Mouse (Mus musculus): ENCODE results near the gene Lix1l.

Gene Lix1l

DNA sequence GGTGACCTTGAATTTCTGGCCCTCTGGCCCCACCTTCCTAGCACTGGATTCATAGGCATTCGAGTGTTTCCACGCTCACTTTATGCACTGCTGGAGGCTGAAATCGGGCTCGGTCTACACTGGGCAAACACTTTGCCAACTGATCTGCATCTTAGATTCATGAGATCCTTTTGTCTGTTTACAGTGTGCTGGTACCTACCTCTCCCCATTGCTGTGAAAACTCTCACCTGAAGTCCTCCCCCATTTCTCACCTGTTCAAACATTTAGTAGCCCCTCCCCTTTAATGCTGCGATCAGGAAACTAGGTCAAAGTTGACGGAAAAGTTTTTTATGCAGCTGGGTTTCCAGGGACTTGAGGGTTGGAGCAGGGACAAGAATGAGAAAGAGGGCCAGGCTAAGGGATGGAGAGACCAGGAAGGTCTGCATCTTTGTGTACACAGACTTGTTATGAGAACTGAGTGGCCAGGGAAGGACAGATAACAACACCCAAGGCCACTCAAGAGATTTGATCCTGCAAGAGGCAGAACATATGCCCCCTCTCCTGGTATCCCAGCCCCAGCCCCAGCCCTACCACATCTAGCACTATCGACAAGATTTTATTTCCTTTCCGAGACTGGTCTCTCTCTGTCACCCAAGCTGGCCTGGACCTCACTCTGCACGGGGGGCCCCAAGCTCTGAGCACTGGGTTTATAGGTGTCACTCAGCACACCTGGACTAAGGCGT lies 36.9 kb upstream of the Lix1l start:
- in situ Hi-C loops (cut with MboI, MseI), result loop anchor here (10.0 to 25.0 kb wide), 2 partner anchors 731 to 1373 kb away; partner anchors contain the start of gene Bcl9

DNA sequence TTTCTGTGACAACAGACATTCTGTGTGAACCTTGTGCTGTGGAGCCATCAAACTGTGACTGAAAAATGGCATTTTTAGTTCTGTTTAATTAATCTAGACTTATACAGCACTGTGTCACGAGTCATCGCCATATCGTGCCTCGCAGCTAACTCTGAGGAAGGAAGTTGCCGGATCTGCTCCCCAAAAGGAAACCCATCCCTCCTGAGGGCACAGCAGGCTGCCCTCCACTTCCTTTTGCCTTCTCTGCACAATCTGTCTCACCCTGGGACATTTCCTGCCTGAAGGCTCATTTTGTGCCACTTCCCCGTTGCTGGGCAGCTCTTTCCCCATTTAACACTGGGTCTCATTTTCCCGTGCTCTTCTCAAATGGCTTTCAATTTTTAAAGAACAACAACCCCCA lies 36.3 kb upstream of the Lix1l start:
- in situ Hi-C loops (cut with MboI, MseI), result loop anchor here (10.0 to 25.0 kb wide), 2 partner anchors 730 to 1373 kb away; partner anchors contain the start of gene Bcl9

DNA sequence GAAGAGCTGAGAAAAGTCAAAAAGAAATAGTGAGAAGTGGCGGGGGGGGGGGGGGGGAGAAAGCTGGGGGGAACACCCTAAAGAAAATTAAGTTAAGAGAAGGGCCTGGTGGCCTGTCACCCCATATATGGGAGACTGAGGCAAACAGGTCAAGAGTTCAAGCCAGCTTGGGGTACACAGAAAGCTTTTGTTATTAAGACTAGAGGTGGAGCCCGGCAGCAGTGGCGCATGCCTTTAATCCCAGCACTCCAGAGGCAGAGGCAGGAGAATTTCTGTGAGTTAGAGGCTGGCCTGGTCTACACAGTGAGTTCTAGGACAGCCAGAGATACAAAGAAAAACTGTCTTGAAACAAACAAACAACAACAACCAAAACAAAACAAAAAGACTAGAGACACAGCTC lies 35.8 kb upstream of the Lix1l start:
- in situ Hi-C loops (cut with MboI, MseI), result loop anchor here (10.0 to 25.0 kb wide), 2 partner anchors 730 to 1372 kb away; partner anchors contain the start of gene Bcl9

DNA sequence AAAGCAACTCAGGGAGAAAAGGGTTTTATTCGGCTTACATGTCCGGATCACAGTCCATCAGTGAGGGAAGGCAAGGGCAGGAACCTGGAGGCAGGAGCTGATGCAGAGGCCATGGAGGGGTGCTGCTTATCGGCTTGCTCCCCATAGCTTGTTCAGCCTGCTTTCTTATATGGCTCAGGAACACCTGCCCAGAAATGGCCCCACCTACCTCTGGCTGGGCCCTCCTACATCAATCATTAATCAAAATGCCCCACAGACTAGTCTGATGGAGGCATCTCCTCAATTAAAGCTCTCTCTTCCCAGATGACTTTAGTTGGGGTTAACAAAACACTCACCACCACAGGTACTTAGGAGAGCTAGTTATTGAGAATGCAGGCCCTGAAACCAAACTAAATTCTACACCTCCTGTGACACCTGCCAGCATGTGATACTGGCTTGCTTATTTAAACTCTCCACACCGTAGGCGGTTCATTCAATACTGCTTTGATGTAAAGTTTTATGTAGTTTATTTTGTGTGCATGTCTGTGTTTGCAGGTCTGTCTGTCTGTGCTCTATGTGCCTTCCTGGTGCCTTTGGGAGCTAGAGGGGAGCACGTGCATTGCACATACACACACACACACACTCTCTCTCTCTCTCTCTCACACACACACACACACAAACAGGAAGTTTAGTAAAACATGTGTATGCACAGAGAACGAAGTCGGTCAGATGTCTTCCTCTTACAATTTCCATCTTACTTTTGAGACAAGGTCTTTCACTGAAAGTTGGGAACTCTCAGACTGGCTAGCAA lies 34.1 kb upstream of the Lix1l start:
- in situ Hi-C loops (cut with MboI, MseI), result loop anchor here (10.0 to 25.0 kb wide), 2 partner anchors 728 to 1370 kb away; partner anchors contain the start of gene Bcl9

DNA sequence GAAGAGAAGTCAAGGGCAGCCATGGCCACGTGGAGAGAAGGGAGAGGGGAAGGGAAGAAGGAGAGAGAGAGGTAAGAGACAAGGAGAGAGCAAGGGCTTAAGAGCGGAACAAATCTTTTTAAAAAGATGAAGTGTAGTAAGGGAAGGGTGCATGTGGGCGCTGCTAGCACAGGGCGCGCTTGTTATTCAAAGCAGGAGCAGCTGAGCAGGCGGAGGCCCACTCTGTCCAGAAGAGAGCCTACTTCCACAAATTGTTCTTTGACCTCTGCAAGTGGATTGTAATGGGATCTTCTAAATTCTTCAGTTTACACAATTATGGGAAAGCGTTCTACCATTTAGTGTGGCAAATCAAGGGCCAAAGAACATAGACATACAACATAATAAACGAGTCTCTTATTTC lies 32.3 kb upstream of the Lix1l start:
- in situ Hi-C loops (cut with MboI, MseI), result loop anchor here (10.0 to 25.0 kb wide), 2 partner anchors 726 to 1369 kb away; partner anchors contain the start of gene Bcl9

DNA sequence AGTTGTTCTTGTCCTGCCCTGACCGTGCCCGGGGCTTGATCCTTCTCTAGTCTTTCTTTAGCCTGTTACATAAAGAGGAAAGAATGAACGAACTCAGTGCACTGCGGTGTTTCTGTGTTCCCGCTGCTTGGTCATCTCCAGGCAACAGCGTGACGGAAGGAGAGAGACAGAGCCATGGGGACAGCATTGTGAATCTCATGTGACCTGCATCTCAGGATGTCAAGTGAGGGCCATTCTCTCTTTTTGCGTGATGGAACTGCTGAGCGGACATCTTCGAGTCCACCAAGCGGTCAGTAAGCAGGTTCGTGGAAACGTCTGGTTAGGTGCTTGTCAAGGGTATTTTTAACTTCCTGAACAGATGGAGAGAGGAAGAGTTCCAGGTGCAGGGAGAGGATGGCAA lies 31.4 kb upstream of the Lix1l start:
- in situ Hi-C loops (cut with MboI, MseI), result loop anchor here (10.0 to 25.0 kb wide), 2 partner anchors 725 to 1368 kb away; partner anchors contain the start of gene Bcl9

DNA sequence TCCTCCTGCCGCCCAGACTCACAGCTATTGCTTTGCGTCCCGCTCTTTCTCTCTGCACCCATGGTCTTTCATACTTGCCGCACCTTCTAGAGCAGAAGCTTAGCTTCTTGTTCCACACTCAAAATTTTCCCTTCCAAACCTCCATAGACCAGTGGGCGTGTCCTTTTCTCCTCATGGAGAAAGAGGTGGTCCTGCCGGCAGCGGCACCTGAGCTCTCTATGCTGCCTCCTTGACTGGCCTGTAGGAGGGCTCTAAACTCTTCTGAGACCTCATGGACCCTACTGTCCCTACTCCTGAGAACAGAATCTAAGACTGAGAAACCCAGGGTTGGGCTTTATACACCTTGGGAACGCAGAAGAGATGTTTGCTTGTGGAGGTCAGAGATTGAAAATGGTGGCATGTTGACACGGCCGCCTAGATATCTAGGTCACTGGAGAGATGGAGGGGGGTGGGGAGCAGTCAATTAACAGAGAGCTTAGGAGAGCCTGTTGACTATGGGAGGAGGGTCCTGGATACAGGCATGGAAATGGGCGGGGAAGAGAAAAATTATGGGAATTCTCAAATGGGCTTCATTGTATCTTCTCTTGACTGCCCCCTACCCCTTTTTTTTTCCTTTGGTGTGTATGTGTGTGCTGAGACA lies 30.9 kb upstream of the Lix1l start:
- in situ Hi-C loops (cut with MboI, MseI), result loop anchor here (10.0 to 25.0 kb wide), 2 partner anchors 725 to 1367 kb away; partner anchors contain the start of gene Bcl9

DNA sequence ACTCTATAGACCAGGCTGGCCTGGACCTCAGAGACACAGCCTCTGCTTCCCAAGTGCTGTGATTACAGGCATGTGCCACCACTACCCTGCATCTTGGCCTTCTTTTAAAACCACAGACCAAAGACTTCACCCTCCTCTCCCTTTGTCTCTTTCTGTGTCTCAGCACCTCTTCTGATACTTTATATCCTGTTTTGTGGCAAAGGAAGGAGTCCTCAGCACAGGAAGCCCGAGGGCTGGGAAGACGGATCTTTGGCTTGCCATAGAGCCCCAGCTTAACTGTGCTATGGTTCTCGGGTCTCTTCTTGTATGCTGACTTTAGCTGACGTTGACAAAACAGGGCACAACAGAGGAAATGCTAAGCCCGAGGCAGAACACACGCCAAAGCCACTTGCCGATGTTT lies 30.3 kb upstream of the Lix1l start:
- in situ Hi-C loops (cut with MboI, MseI), result loop anchor here (25.0 kb wide), 1 partner anchor 1367 kb away; no protein-coding TSS in a partner anchor

DNA sequence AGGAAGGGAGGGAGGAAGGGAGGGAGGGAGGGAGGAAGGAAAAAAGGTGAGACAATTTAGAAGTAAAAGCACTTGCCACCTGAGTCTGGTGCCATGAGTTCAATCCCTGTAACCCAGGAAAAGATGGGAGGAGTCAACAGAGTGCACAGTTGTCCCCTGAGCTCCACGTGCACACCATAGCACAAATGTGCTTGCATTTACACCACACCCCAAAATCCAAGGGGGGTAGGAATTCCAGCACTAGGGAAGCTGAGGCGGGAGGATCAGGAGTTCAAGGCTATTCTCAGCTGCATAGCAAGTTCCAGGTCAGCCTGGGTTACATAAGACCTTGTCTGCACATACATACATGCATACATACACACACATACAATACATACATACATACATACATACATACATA lies 29.6 kb upstream of the Lix1l start:
- in situ Hi-C loops (cut with MboI, MseI), result loop anchor here (25.0 kb wide), 1 partner anchor 1366 kb away; no protein-coding TSS in a partner anchor

DNA sequence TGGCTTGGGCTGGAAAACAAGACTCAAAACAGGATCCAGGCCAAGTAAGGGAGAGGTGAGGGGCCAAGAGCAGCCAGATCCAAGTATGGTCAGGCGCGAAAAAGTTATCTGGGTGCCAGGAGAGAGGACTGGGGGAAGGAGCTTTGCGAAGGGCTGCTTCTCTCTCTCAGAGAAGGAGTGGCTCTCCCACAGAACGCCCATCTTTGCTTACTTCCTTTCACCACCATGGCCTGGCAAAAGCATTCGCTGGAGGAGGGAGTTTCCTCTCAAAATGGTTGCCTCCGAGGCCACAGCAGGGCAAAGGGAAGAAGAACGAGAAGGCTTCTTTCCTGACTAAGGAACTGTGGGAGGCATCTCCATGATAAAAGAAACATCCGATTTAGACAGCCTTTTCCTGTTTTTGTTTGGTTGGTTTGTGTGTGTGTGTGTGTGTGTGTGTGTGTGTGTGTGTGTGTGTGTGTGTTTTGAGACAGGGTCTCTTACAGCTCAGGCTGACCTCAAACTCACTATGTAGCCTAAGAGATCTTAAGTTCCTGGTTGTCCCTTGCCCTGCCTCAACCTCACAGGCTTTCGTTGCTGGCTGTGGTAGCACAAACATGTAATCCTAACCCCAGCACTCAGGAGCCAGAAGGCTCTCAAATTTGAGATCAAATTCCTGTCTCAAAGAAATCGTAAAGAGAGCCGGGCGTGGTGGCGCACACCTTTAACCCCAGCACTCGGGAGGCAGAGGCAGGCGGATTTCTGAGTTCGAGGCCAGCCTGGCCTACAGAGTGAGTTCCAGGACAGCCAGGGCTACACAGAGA lies 28.9 kb upstream of the Lix1l start:
- in situ Hi-C loops (cut with MboI, MseI), result loop anchor here (25.0 kb wide), 1 partner anchor 1365 kb away; no protein-coding TSS in a partner anchor

DNA sequence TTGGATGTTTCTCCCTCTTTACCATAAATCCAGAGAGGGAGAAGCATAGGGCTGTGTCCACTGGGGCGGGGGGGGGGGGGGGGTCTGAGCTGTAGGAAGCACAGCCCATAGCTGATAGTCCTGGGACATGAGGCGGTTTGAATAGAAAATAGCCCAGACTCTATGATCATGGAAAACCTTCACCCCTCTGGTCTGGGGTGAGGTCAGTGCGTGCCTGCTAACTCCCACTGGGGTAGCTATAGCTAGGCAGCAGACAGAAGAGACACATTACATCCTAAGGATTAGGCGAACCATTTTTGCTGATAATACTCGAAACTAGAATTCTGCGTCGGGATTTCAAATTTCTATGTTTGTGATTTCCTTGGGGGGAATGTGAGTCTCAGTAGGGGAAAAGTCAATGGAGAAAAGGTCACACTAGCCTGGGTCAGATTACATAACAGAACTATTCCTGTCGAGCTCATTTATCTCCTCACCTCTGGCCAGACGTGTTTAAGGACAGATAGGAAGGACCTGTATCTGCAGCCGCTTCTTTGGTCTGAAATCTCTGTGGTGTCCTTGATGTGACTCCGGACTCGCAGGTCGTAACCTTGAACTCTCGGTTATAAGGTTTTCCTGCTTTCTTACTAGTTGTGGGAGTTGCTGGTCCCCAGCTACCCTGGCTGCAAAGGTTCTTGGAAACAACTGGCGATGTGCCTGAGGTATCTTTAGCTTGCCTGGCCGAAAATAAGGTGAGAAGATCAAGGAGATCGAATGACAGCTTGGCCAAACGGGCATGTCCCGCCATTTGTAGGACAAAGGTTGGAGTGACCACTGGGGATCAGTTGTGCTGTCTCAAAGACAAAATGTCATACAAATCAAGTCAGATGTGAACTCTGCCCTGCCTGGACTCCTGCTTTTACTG lies 27.1 kb upstream of the Lix1l start:
- in situ Hi-C loops (cut with MboI, MseI), result loop anchor here (25.0 kb wide), 1 partner anchor 1363 kb away; no protein-coding TSS in a partner anchor

DNA sequence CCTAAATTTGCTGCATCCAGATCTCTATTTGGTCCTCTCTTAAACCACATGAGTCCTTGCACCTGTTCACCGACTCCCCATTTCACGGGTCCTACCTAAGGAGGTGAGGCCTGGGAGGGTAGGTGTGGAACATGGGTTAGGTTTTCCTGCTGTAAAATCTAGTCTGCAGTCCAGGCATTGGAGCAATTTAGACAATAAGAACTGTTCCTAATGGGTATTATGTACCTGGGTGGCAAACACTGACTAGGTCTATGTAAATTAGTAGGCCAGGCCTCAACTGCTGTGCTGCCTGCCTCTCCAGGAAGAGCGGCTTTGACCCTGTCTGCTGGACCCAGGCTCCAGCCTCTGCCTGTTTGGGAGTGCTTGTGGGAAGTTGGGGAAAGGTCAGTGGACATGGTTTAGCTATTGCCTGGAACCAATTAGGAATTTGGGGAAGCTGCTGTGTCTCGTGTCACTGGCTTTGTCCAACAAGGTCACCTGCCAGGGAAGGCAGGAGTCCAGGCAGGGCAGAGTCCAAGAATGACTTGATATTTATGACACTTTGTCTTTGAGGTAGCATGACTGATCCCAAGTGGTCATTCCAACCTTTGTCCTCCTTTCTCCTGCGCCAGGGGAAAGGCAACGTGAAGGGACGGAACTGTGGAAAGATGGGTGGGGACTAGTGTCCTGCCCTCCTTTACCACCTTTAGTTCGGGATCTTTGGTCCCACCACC lies 25.5 kb upstream of the Lix1l start:
- in situ Hi-C loops (cut with MboI, MseI), result no loop called here

DNA sequence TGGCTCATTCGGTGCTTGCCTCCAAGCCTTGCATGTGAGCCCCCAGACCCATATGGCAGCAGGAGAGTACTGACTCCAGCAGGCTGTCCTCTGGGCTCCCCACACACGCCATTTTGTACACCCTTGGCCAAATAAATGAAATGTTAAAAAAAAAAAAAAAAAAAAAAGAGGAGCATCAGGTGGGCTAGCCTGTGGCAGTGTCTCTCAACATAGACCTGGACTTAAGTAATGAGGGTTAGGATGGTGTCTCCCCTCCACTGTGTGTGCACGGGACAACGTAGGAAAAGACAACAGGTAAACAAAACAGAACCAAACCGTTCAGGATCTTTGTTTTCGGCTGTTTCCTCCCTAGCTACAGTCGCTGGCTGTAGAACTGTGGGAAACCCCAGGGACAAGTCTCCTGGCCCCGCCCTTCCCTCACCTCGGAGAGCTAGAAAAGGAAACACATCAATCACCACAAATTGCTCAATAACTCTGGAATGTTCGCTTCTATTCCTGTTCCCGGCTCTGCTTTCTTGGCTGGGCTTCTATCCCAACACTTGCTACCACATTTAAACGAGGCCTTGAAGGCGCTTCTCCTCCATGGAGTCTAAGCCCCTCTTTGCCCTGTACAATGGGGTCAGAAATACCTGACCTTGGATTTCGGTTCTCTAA lies 24.8 kb upstream of the Lix1l start:
- in situ Hi-C loops (cut with MboI, MseI), result no loop called here

DNA sequence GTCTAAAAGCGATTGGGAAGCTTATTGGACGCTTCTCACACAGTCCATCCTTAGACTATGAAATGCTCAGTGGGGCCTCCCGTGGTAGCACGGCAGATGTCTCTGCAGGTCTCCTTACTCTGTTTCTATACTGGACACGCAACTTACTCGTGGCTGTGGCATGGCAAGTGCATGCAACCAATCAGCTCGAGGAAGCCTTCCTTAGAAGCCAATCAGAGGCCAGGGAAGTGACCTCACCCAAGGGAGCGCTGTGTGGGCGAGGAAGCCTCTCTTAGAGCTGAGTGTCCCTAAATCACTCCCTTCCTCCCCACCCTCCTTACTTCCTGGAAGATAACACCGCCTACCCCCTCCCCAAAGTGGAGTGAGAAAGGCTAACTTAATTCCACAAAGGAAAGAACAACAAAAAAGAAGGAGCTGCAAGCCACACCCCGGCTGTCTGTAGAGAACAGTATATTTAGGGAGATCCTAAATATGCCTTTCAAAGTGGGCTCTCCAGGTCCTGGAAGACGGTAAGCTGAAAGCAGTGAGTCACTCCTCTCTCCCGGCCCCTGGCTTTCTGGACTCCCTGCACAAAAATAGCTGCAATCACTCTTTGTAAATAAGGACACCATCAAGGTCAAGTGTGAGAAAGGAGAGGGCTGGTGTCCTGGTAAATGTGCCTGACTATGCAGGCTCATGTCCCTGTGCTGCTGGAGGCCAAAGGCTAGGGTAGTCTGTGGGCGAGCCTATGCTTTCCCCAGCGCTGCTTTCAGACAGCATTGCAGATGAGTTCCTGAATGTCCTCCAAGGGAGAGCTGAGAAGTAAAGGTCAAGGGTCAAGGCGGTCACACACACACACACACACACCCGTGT lies 24.0 kb upstream of the Lix1l start, which contains the start of gene Gm16253:
Gene Gm16253 (plus strand): TSS at position 295 of the 852 bp plus-strand sequence.
- in situ Hi-C loops (cut with MboI, MseI), result no loop called here

DNA sequence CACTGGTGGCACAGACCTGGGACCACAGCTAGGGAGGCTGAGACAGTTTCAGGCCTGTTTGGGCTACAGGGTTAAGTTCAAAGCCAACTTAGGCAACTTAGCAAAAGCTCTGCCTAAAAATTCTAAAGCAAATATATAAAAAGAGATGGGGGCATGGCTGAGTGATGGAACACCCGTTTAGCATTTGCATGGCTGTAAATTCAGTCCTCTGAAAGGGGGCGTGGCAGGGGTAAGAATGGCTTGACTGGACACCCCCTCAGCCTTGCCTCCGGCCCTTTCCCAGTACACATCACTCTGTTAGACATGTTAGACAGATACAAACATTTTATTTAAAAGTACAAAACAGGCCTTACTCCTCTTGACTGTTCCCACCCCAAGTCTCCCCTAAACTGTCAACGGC lies 23.4 kb upstream of the Lix1l start:
- in situ Hi-C loops (cut with MboI, MseI), result no loop called here

DNA sequence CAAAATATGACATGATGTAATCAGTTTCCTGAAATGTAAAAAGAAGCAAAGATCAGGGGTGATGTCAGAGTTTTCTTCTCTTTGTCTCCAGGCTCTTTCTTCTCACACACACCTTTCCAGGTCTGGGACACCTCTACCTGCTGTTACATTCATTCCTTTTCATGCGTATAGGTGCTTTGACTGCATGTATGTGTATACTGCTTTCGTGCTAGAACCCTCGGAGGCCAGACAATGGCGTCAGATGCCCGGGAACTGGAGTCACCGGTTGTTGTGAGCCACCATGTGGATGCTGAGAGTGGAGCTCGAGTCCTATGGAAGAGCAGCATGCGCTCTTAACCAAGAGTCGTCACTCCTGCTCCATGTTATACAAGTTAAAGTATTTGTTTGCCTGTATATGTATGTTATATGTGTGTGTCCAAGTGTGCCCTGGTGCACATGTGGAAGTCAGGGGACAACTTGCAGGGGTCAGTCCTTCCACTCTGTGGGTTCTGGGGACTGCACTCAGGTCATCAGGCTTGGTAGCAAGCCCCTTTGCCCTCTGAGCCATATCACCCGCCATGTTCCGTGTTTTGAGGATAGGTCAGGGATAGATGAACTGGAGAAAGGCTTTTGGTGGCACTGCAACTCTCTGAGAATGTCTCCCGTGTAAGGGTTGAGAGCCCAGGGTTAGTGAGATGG lies 22.2 kb upstream of the Lix1l start:
- in situ Hi-C loops (cut with MboI, MseI), result no loop called here

DNA sequence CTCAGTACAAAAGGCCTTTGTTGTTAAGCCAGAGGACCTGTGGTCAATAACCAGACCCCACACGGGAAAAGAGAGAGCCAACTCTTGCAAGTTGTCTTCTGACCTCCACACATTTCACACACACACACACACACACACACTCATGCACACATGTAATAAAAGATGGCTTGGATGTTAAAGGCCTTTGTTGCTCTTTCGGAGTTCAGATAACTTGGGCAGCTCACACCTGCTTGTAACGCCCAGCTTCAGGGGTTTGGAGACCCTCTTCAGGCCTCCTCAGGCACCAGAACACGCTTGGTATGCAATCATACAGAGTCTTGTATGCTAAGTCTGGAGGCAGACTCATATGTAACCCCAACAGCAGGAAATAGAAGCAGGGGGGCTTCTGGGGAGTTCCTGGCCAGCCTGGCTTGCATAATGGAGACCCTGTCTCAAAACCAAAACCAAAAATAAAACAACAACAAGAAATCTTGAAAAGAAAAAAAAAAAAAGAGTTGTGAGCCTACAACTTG lies 21.7 kb upstream of the Lix1l start:
- in situ Hi-C loops (cut with MboI, MseI), result no loop called here
